Mouse (Mus musculus) kidney, adult 8-10 months (tissue): Measurements from ENCODE around the gene Taldo1.
A peak's percentile ranks its signal among the peaks of the same experiment; 100 is the strongest.
"Not testable (repeated sequence)": the region's sequence is repeated elsewhere in the genome, so short reads cannot be mapped to it uniquely, and the experiment has no call there.

ENCODE experiments used
- DNase-seq, 2 experiments: peaks; one replicate each; pipeline ENCODE4 v3.0.0; 2022

Taldo1 gene

GRCm38 (mm10) chr7:141388487-141389109 lies 3.4 kb upstream of the Taldo1 start:
- no peak for DNase-seq

- peak; percentile 44 to 57 for DNase-seq
These were observed 1.4 kb upstream of the Taldo1 start for GRCm38 (mm10) chr7:141390326-141391259.

- DNase-seq = no peak
These were observed 688 bp downstream of the Taldo1 start for GRCm38 (mm10) chr7:141392552-141393222.

GRCm38 (mm10) chr7:141394158-141394557 lies 2.2 kb downstream of the Taldo1 start:
- no peak for DNase-seq

GRCm38 (mm10) chr7:141394771-141395170 lies 2.8 kb downstream of the Taldo1 start:
- DNase-seq = peak; percentile 55 to 75

GRCm38 (mm10) chr7:141395348-141395747 lies 3.3 kb downstream of the Taldo1 start:
- no peak for DNase-seq

- peak; percentile 38 to 55 for DNase-seq
These were observed 11.3 kb downstream of the Taldo1 start for GRCm38 (mm10) chr7:141403305-141403704.

GRCm38 (mm10) chr7:141405466-141405865 lies 13.5 kb downstream of the Taldo1 start:
- no peak for DNase-seq

- DNase-seq = not testable (repeated sequence)
These were observed 15.7 kb downstream of the Taldo1 start for GRCm38 (mm10) chr7:141407670-141408069.

GRCm38 (mm10) chr7:141408833-141409232 lies 16.8 kb downstream of the Taldo1 start:
- DNase-seq = peak; percentile 75 to 90

- no peak for DNase-seq
These were observed 18.6 kb downstream of the Taldo1 start for GRCm38 (mm10) chr7:141410631-141411030.

GRCm38 (mm10) chr7:141411667-141412066 lies 19.7 kb downstream of the Taldo1 start:
- DNase-seq = no peak

- DNase-seq = no peak
These were observed 21.3 kb downstream of the Taldo1 start for GRCm38 (mm10) chr7:141413331-141413730.

GRCm38 (mm10) chr7:141413809-141414584 lies 22.0 kb downstream of the Taldo1 start, which contains the start of gene Gatd1:
Gatd1 (minus strand) TSS chr7:141414136.
- peak; percentile 98 to 99 for DNase-seq

GRCm38 (mm10) chr7:141416144-141416841 lies 24.3 kb downstream of the Taldo1 start:
- DNase-seq = no peak

GRCm38 (mm10) chr7:141417731-141418681 lies 26.0 kb downstream of the Taldo1 start:
- no peak for DNase-seq

GRCm38 (mm10) chr7:141418970-141419369 lies 27.0 kb downstream of the Taldo1 start:
- DNase-seq = no peak

GRCm38 (mm10) chr7:141420030-141420702 lies 28.2 kb downstream of the Taldo1 start:
- no peak for DNase-seq

- DNase-seq = no peak
These were observed 31.8 kb downstream of the Taldo1 start for GRCm38 (mm10) chr7:141423811-141424210.
